Mouse (Mus musculus): ENCODE data around the gene Ctla4. TPM values are rescaled to one million over a fixed set of nuclear protein-coding genes. Genes with fewer than 3 reads are reported as not detected.

The Ctla4 gene
- polyA plus RNA-seq, 1 experiment, result not detected

- Histone ChIP-seq H3ac (ENCODE audit: control insufficient read depth, insufficient read length, low read depth) (no peak overlapping the region), H3K4me3 (ENCODE audit: insufficient read depth, poor library complexity, severe bottlenecking) (no peak overlapping the region), H3K79me2 (ENCODE audit: control insufficient read depth, insufficient read depth) (no peaks in the 10 kb centered on the region), H3K79me3 (ENCODE audit: low read depth) (no peaks in the 10 kb centered on the region), H3K36me3 (ENCODE audit: control insufficient read depth, insufficient read depth) (no peaks in the 10 kb centered on the region), H3K27me3 (ENCODE audit: control insufficient read depth, insufficient read depth, insufficient read length) (no peaks in the 10 kb centered on the region)
- TF ChIP-seq FOSL1 (IDR thresholded peaks at IDR 0.05; ENCODE audit: insufficient read depth, low read length, poor library complexity, severe bottlenecking) (no peak), MYOD1 (IDR thresholded peaks at IDR 0.05; ENCODE audit: control insufficient read depth, insufficient read length, low read depth) (no peak), CEBPB (IDR thresholded peaks at IDR 0.05; ENCODE audit: low read depth) (no peak), MYOG (IDR thresholded peaks at IDR 0.05; ENCODE audit: control insufficient read depth, extremely low read depth, insufficient read length) (no peak), MAX (IDR thresholded peaks at IDR 0.05) (no peak), USF1 (IDR thresholded peaks at IDR 0.05; ENCODE audit: low read depth) (no peak), CTCF (IDR thresholded peaks at IDR 0.05; ENCODE audit: control insufficient read depth, insufficient read depth, insufficient read length) (no peak)
Observed at GRCm38 (mm10) chr1:60866043-60866442, 20.8 kb upstream of the Ctla4 start.

DNA sequence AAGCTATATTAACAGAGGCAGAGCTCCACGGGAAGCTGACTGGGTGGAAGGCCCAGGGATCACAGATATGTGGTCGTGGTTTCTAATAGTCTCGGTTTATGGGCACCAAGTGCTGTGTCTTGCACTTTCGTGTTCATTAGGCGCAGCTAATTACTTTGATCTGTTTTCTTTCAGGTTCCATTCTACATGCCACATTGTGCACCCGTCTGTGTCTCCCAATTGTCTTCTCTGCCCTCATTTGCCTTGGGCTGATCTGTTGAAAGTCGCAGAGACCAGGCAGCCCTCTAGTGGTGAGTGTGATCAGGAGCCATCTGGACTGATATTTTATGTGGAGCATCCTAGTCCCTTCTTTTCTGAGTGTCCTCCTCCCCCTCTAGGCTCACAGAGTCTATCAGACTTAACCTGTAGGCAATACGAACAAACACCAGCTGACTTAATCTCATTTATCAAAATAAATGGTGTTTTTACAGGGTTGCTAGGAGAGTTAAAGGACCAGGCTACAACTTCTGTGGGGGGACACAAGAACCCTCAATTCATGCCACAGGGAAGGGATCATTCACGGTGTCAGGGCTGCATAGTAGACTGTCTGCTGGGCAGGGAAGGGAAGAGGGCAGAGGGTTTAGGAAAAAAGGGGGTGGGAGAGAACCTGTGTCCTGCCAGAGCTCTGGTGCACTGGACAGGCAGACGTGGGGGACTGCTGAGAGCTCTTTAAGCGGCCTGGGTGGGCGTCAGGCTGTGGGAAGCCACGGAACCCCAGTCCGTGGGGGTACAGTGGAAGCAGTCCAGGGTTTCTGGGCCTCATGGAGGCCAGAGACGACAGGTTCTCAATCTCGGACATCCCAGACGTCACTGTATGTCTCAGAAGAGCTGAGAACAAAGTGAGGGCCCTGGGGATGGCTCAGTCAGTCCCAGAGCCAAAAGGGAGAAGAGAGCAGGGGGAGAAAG is 18.2 kb upstream of the Ctla4 start:
- no peaks in the 10 kb centered on the region for H3K79me2 ChIP-seq (ENCODE audit: control insufficient read depth, insufficient read depth)
- no peak overlapping the region for H3K4me3 ChIP-seq (ENCODE audit: insufficient read depth, poor library complexity, severe bottlenecking)
- no peaks in the 10 kb centered on the region for H3K36me3 ChIP-seq (ENCODE audit: control insufficient read depth, insufficient read depth)
- TF ChIP-seq USF1 (IDR thresholded peaks at IDR 0.05; ENCODE audit: low read depth) (no peak), CTCF (IDR thresholded peaks at IDR 0.05; ENCODE audit: control insufficient read depth, insufficient read depth, insufficient read length) (peak; percentile 44)
- no peaks in the 10 kb centered on the region for H3K27me3 ChIP-seq (ENCODE audit: control insufficient read depth, insufficient read depth, insufficient read length)
- no peaks in the 10 kb centered on the region for H3K79me3 ChIP-seq (ENCODE audit: low read depth)
- H3ac ChIP-seq (ENCODE audit: control insufficient read depth, insufficient read length, low read depth), result no peak overlapping the region

- Histone ChIP-seq H3K27me3 (ENCODE audit: control insufficient read depth, insufficient read depth, insufficient read length) (no peaks in the 10 kb centered on the region), H3K36me3 (ENCODE audit: control insufficient read depth, insufficient read depth) (no peaks in the 10 kb centered on the region), H3K79me3 (ENCODE audit: low read depth) (no peaks in the 10 kb centered on the region), H3ac (ENCODE audit: control insufficient read depth, insufficient read length, low read depth) (no peak overlapping the region), H3K4me3 (ENCODE audit: insufficient read depth, poor library complexity, severe bottlenecking) (no peak overlapping the region), H3K79me2 (ENCODE audit: control insufficient read depth, insufficient read depth) (no peaks in the 10 kb centered on the region)
- TF ChIP-seq USF1 (IDR thresholded peaks at IDR 0.05; ENCODE audit: low read depth) (no peak), MYOG (IDR thresholded peaks at IDR 0.05; ENCODE audit: control insufficient read depth, extremely low read depth, insufficient read length) (no peak), MYOD1 (IDR thresholded peaks at IDR 0.05; ENCODE audit: control insufficient read depth, insufficient read length, low read depth) (no peak), CTCF (IDR thresholded peaks at IDR 0.05; ENCODE audit: control insufficient read depth, insufficient read depth, insufficient read length) (no peak), MAX (IDR thresholded peaks at IDR 0.05) (no peak), FOSL1 (IDR thresholded peaks at IDR 0.05; ENCODE audit: insufficient read depth, low read length, poor library complexity, severe bottlenecking) (no peak), CEBPB (IDR thresholded peaks at IDR 0.05; ENCODE audit: low read depth) (no peak)
Observed at GRCm38 (mm10) chr1:60875267-60875666, 11.5 kb upstream of the Ctla4 start.

DNA sequence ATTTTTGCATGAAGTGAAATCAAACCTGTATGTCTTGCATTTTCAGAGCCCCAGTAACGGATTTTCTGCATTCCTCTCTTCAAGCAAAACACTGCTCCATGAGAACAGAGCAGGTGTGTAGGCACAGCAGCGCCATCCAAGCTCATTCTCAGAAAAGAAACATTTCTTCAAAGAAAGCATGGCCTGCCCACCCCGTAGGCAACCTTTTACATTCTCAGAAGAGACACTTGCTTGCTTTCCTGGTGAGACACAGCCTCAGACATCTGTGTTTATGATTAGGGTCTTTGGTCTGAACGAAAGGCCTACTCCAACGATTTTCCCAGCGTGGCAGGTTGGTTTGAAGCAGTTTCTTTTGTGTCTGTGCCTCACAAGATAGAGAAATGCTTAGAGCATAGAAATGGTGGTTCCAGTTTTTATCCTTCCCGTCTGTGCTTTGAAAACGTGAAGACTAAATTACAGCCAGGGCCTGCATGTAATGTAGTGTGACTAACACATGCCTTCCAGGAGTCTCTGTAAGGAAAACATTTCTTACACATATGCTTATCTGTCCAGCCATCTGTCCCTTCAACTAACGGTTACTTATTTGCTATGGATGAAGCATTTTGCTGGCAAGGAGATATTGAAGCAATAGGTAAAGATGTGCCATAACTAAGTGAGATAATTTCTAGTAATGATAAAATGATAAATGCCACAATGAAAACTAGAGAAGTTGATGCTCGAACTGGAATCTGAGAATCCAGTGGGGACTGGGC is 6.5 kb upstream of the Ctla4 start:
- TF ChIP-seq MYOD1 (IDR thresholded peaks at IDR 0.05; ENCODE audit: control insufficient read depth, insufficient read length, low read depth) (no peak), FOSL1 (IDR thresholded peaks at IDR 0.05; ENCODE audit: insufficient read depth, low read length, poor library complexity, severe bottlenecking) (no peak), MYOG (IDR thresholded peaks at IDR 0.05; ENCODE audit: control insufficient read depth, extremely low read depth, insufficient read length) (no peak), CEBPB (IDR thresholded peaks at IDR 0.05; ENCODE audit: low read depth) (no peak), MAX (IDR thresholded peaks at IDR 0.05) (no peak), CTCF (IDR thresholded peaks at IDR 0.05; ENCODE audit: control insufficient read depth, insufficient read depth, insufficient read length) (no peak)
- Histone ChIP-seq H3K36me3 (ENCODE audit: control insufficient read depth, insufficient read depth) (no peaks in the 10 kb centered on the region), H3K4me3 (ENCODE audit: insufficient read depth, poor library complexity, severe bottlenecking) (no peak overlapping the region), H3K79me3 (ENCODE audit: low read depth) (no peaks in the 10 kb centered on the region), H3K27me3 (ENCODE audit: control insufficient read depth, insufficient read depth, insufficient read length) (no peaks in the 10 kb centered on the region), H3ac (ENCODE audit: control insufficient read depth, insufficient read length, low read depth) (no peak overlapping the region), H3K79me2 (ENCODE audit: control insufficient read depth, insufficient read depth) (no peaks in the 10 kb centered on the region)

GRCm38 (mm10) chr1:60882792-60883191 is 4.0 kb upstream of the Ctla4 start:
- H3K79me3 ChIP-seq (ENCODE audit: low read depth), result no peaks in the 10 kb centered on the region
- H3K79me2 ChIP-seq (ENCODE audit: control insufficient read depth, insufficient read depth), result no peaks in the 10 kb centered on the region
- H3K36me3 ChIP-seq (ENCODE audit: control insufficient read depth, insufficient read depth), result no peaks in the 10 kb centered on the region
- no peak overlapping the region for H3K4me3 ChIP-seq (ENCODE audit: insufficient read depth, poor library complexity, severe bottlenecking)
- H3ac ChIP-seq (ENCODE audit: control insufficient read depth, insufficient read length, low read depth), result no peak overlapping the region
- TF ChIP-seq CEBPB (IDR thresholded peaks at IDR 0.05; ENCODE audit: low read depth) (no peak), MAX (IDR thresholded peaks at IDR 0.05) (no peak), CTCF (IDR thresholded peaks at IDR 0.05; ENCODE audit: control insufficient read depth, insufficient read depth, insufficient read length) (no peak), USF1 (IDR thresholded peaks at IDR 0.05; ENCODE audit: low read depth) (no peak), FOSL1 (IDR thresholded peaks at IDR 0.05; ENCODE audit: insufficient read depth, low read length, poor library complexity, severe bottlenecking) (no peak), MYOD1 (IDR thresholded peaks at IDR 0.05; ENCODE audit: control insufficient read depth, insufficient read length, low read depth) (no peak), MYOG (IDR thresholded peaks at IDR 0.05; ENCODE audit: control insufficient read depth, extremely low read depth, insufficient read length) (no peak)
- no peaks in the 10 kb centered on the region for H3K27me3 ChIP-seq (ENCODE audit: control insufficient read depth, insufficient read depth, insufficient read length)

Data from C2C12 (cell line).